Mouse (Mus musculus) neural tube, embryonic 10.5 days (tissue): Measurements from ENCODE around the gene Smarca1.

Experiments used
- DNase-seq: peaks from one replicate; pipeline ENCODE4 v3.0.0-alpha.2; 2017; ENCODE audit warnings: low spot score; ENCODE audit errors: extremely low spot score

Smarca1 gene

GRCm38 (mm10) chrX:47764440-47764839 is 128.3 kb downstream of the Smarca1 start:
- no peak for DNase-seq

- DNase-seq = no peak
These were observed 132.6 kb downstream of the Smarca1 start for GRCm38 (mm10) chrX:47760212-47760611.
